Mouse (Mus musculus) right cerebral cortex, postnatal 10 days (tissue): ENCODE measurements at regions not wholly inside any gene's neighbourhood (a gene's known extent, or its start where the extent isn't known, plus 50 kb on each side); places are given as distances from the start of the nearest gene placed in this dataset.

Experiments used
- DNase-seq, 2 experiments: peaks; one replicate each; pipeline ENCODE4 v3.0.0; 2021; ENCODE audit warnings: low spot score in 2 of 2

- DNase-seq = no peak
Measured at GRCm38 (mm10) chr4:91051913-91052312, 348.7 kb downstream of the Elavl2 start.

GRCm38 (mm10) chr4:91029462-91029861 lies 371.1 kb downstream of the Elavl2 start:
- no peak for DNase-seq

GRCm38 (mm10) chr4:91028013-91028626 lies 372.5 kb downstream of the Elavl2 start:
- DNase-seq = peak in 1 of 2 experiments; percentile 24

GRCm38 (mm10) chr4:90996388-90997092 lies 404.0 kb downstream of the Elavl2 start:
- no peak for DNase-seq

- peak; percentile 53 to 57 for DNase-seq
Measured at GRCm38 (mm10) chr4:90964658-90965057, 435.9 kb downstream of the Elavl2 start.

GRCm38 (mm10) chr4:90943687-90944385 lies 456.7 kb downstream of the Elavl2 start:
- peak; percentile 23 to 30 for DNase-seq

GRCm38 (mm10) chr4:90917312-90918107 lies 483.1 kb downstream of the Elavl2 start:
- DNase-seq = peak; percentile 26 to 32

GRCm38 (mm10) chr4:90906311-90906710 lies 494.3 kb downstream of the Elavl2 start:
- DNase-seq = no peak

GRCm38 (mm10) chr4:90868209-90868608 lies 532.4 kb downstream of the Elavl2 start:
- DNase-seq = no peak

GRCm38 (mm10) chr4:90860854-90861253 lies 539.7 kb downstream of the Elavl2 start:
- peak; percentile 30 to 31 for DNase-seq

GRCm38 (mm10) chr4:90839804-90840203 lies 560.8 kb downstream of the Elavl2 start:
- DNase-seq = no peak

GRCm38 (mm10) chr4:90799078-90799477 lies 580.5 kb downstream of the Zfp352 start:
- no peak for DNase-seq

GRCm38 (mm10) chr4:90798637-90799036 lies 580.0 kb downstream of the Zfp352 start:
- no peak for DNase-seq

GRCm38 (mm10) chr4:90797472-90797871 lies 578.9 kb downstream of the Zfp352 start:
- DNase-seq = peak; percentile 23 to 29
